Mouse (Mus musculus) kidney, adult 2 months (tissue): ENCODE data around the gene Fbxl5.

Experiments
- CTCF ChIP-seq: fragments of 200-500 bp; conservative IDR thresholded peaks from 2 replicates; pipeline ENCODE4 v1.5.1; 2011; ENCODE audit warnings: low read depth, mild to moderate bottlenecking, control low read depth, low read length, moderate library complexity, mixed read lengths; ENCODE audit not compliant: insufficient read depth, insufficient read length
- POLR2A ChIP-seq: fragments of 200-500 bp; IDR thresholded peaks from one replicate; pipeline ENCODE4 v1.6.1; 2011; ENCODE audit warnings: low read depth, low read length, control low read depth

DNA sequence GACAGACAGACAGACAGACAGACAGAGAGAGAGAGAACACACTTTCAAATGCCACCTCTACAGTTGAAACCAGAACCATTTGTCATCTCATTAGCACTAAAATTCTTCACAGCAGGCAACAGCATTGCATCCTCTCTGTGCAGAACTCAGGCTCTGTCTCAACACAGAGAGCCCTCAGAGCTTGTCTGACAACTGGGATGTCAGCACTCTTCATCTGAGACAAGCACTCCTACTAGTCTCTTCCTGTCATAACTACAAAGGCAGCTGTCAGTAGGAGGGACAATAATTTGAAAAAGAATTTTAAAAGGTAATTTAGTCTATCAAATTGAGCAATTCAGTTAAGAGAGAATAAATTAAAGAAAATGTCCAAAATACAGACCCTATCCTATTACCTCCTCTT is 122.2 kb downstream of the Fbxl5 start:
- TF ChIP-seq CTCF (no peak), POLR2A (no peak)
